Comparison of ENCODE assay signal across 8 mouse cellular contexts in genomic region chr2:65413746-65414145, GRCm38 (mm10). TPM values are rescaled to one million over a fixed set of nuclear protein-coding genes. Genes with fewer than 3 reads are reported as not detected.
A peak's percentile ranks its signal among the peaks of the same experiment; 100 is the strongest.
DNase-seq lines count a peak whose midpoint lies in the region; ATAC-seq and TF ChIP-seq lines count a peak whose summit lies in the region.

No protein-coding gene starts in this region.

- in situ Hi-C loops in ES-E14 (cut with MboI; ENCODE audit: low sequenced_read_pairs in 2 of 2, unreplicated experiment in 2 of 2): loop anchor here (5.0 to 25.0 kb wide), 3 partner anchors 149 to 624 kb away; partner anchors contain the start of gene Scn3a (in 1 of the 2)

- peaks cover 2% of the 10 kb centered on the region; the same call in 1 of the 2 replicates for H3K36me3 ChIP-seq in ES-E14 (ENCODE audit: control insufficient read depth, insufficient read depth, low read length, poor library complexity, severe bottlenecking)
- H3K36me3 ChIP-seq in embryonic facial prominence, embryonic 10.5 days (replicated peaks): no peaks in the 10 kb centered on the region
- H3K36me3 ChIP-seq in hindbrain, embryonic 11.5 days (ENCODE audit: control insufficient read depth, insufficient read depth, low read length): no peaks in the 10 kb centered on the region
- H3K36me3 ChIP-seq in limb, embryonic 13.5 days: no peaks in the 10 kb centered on the region
- H3K36me3 ChIP-seq in midbrain, postnatal 0 days (ENCODE audit: insufficient read depth, low read length): no peaks in the 10 kb centered on the region

- WGBS in embryonic facial prominence, embryonic 10.5 days: 1% methylated on average over 3 of the region's 3 CpGs
- WGBS in hindbrain, embryonic 11.5 days: under 1% methylated on average over 3 of the region's 3 CpGs
- 0% methylated on average over 3 of the region's 3 CpGs for WGBS in limb, embryonic 13.5 days
- WGBS in midbrain, postnatal 0 days: 0% methylated on average over 3 of the region's 3 CpGs

- H3K4me2 ChIP-seq in hindbrain, embryonic 11.5 days (replicated peaks; ENCODE audit: low read depth, low read length): peak overlapping the region; percentile 21; the same call in 1 of the 2 replicates
- H3K4me2 ChIP-seq in limb, embryonic 13.5 days (replicated peaks): peak overlapping the region; percentile 65
- peak overlapping the region; percentile 47 for H3K4me2 ChIP-seq in midbrain, postnatal 0 days (ENCODE audit: low read depth, low read length, poor library complexity, severe bottlenecking)

- peak overlapping the region; percentile 37; the same call in 1 of the 2 replicates for H3K27ac ChIP-seq in ES-E14 (ENCODE audit: insufficient read depth, low read depth, low read length, poor library complexity, severe bottlenecking)
- peak overlapping the region; percentile 86 for H3K27ac ChIP-seq in embryonic facial prominence, embryonic 10.5 days (replicated peaks)
- peak overlapping the region; percentile 83 for H3K27ac ChIP-seq in hindbrain, embryonic 11.5 days (ENCODE audit: low read depth, low read length)
- no peak overlapping the region for H3K27ac ChIP-seq in limb, embryonic 13.5 days
- peak overlapping the region; percentile 87 for H3K27ac ChIP-seq in midbrain, postnatal 0 days (ENCODE audit: low read depth, low read length)

- TF ChIP-seq CTCF in midbrain, postnatal 0 days (IDR thresholded peaks at IDR 0.05): peak; percentile 82

- H3K9ac ChIP-seq in ES-E14 (ENCODE audit: insufficient read depth, low read depth, low read length, poor library complexity, severe bottlenecking): no peak overlapping the region; the same call in 1 of the 2 replicates
- peak overlapping the region; percentile 44; the same call in 1 of the 2 replicates for H3K9ac ChIP-seq in hindbrain, embryonic 11.5 days (ENCODE audit: low read depth, low read length)
- peak overlapping the region; percentile 58; the same call in 1 of the 2 replicates for H3K9ac ChIP-seq in limb, embryonic 13.5 days
- H3K9ac ChIP-seq in midbrain, postnatal 0 days (replicated peaks; ENCODE audit: low read length, poor library complexity, severe bottlenecking): peak overlapping the region; percentile 36; the same call in 1 of the 2 replicates

- peak; percentile 20 for DNase-seq in gastrocnemius, adult 18-20 months (ENCODE audit: low spot score)
- no peak for DNase-seq in gastrocnemius, adult 8-10 months (ENCODE audit: low spot score in 2 of 2)
- DNase-seq in ES-E14 (ENCODE audit: low read depth, low spot score): peak; percentile 61
- DNase-seq in embryonic facial prominence, embryonic 10.5 days (ENCODE audit: low spot score): peak; percentile 21
- DNase-seq in hindbrain, embryonic 11.5 days (ENCODE audit: low spot score): peak; percentile 71
- DNase-seq in midbrain, postnatal 0 days (ENCODE audit: low spot score): peak; percentile 84
- DNase-seq in urinary bladder, adult 18-20 months (ENCODE audit: low spot score in 2 of 2): no peak

- peak overlapping the region in 1 of 2 experiments; percentile 43; a peak in 1 of 4 replicates for H3K4me3 ChIP-seq in ES-E14 (ENCODE audit: insufficient read depth in 1 of 2, low read depth in 1 of 2, low read length in 2 of 2, poor library complexity in 1 of 2, severe bottlenecking in 1 of 2)
- H3K4me3 ChIP-seq in embryonic facial prominence, embryonic 10.5 days: peak overlapping the region; percentile 51
- peak overlapping the region; percentile 24 for H3K4me3 ChIP-seq in hindbrain, embryonic 11.5 days (ENCODE audit: low read depth, low read length)
- peak overlapping the region; percentile 36 for H3K4me3 ChIP-seq in limb, embryonic 13.5 days
- peak overlapping the region; percentile 21 for H3K4me3 ChIP-seq in midbrain, postnatal 0 days (ENCODE audit: low read depth, low read length)

- peaks cover 2 to 3% of the 10 kb centered on the region in 2 experiments; a peak in 3 of 4 replicates for H3K4me1 ChIP-seq in ES-E14 (ENCODE audit: control insufficient read depth in 2 of 2, insufficient read depth in 2 of 2, low read length in 2 of 2, poor library complexity in 1 of 2)
- H3K4me1 ChIP-seq in embryonic facial prominence, embryonic 10.5 days: peaks cover 13% of the 10 kb centered on the region
- no peaks in the 10 kb centered on the region for H3K4me1 ChIP-seq in hindbrain, embryonic 11.5 days (replicated peaks; ENCODE audit: control insufficient read depth, insufficient read depth, low read length)
- peaks cover 9% of the 10 kb centered on the region for H3K4me1 ChIP-seq in limb, embryonic 13.5 days
- peaks cover 3% of the 10 kb centered on the region; the same call in 1 of the 2 replicates for H3K4me1 ChIP-seq in midbrain, postnatal 0 days (ENCODE audit: insufficient read depth, low read length)

- H3K9me3 ChIP-seq in ES-E14 (ENCODE audit: control insufficient read depth, insufficient read depth, low read depth, low read length): no peaks in the 10 kb centered on the region
- H3K9me3 ChIP-seq in embryonic facial prominence, embryonic 10.5 days: no peaks in the 10 kb centered on the region
- no peaks in the 10 kb centered on the region for H3K9me3 ChIP-seq in hindbrain, embryonic 11.5 days (ENCODE audit: control insufficient read depth, low read length)
- peaks cover 9% of the 10 kb centered on the region; the same call in 1 of the 2 replicates for H3K9me3 ChIP-seq in limb, embryonic 13.5 days
- H3K9me3 ChIP-seq in midbrain, postnatal 0 days (ENCODE audit: low read length): no peaks in the 10 kb centered on the region

- no peaks in the 10 kb centered on the region for H3K27me3 ChIP-seq in embryonic facial prominence, embryonic 10.5 days (replicated peaks; ENCODE audit: low read depth, poor library complexity, severe bottlenecking)
- no peaks in the 10 kb centered on the region for H3K27me3 ChIP-seq in hindbrain, embryonic 11.5 days (ENCODE audit: control insufficient read depth, insufficient read depth, low read length)
- no peaks in the 10 kb centered on the region for H3K27me3 ChIP-seq in limb, embryonic 13.5 days
- no peaks in the 10 kb centered on the region for H3K27me3 ChIP-seq in midbrain, postnatal 0 days (ENCODE audit: insufficient read depth, low read length)

- ATAC-seq in hindbrain, embryonic 11.5 days (ENCODE audit: low FRiP score): peak; percentile 68
- ATAC-seq in limb, embryonic 13.5 days (ENCODE audit: low FRiP score, low read depth): peak; percentile 42; the same call in 1 of the 2 replicates
- peak; percentile 42 for ATAC-seq in midbrain, postnatal 0 days (ENCODE audit: low FRiP score)

TF ChIP-seq in ES-E14, 5 proteins besides CTCF, POLR2A, EP300 and RAD21:
- TF ChIP-seq HCFC1 (IDR thresholded peaks at IDR 0.05; ENCODE audit: borderline replicate concordance, insufficient read depth, low read length) (no peak), ZNF384 (IDR thresholded peaks at IDR 0.05; ENCODE audit: low read depth, low read length) (0 out of 2 replicates have a peak, but pooled peaks have one; percentile 52), ZC3H11A (IDR thresholded peaks at IDR 0.05; ENCODE audit: borderline replicate concordance, low read depth, low read length) (peak; percentile 69)

RNA-seq across cellular contexts. Expression of gene Slc38a11, which starts 49.9 kb away (rescaled TPM):
- under 1 TPM; 0.71 to 0.78 TPM for total RNA-seq in gastrocnemius, adult 18-20 months (2021)
- total RNA-seq in gastrocnemius, adult 8-10 months (2022): under 1 TPM; 0.48 to 0.94 (median 0.58) TPM
- 0.13 and 0.26 TPM in 2 replicates for total RNA-seq in ES-E14 (2012; rRNA removed)
- 0.29 and 0.42 TPM in 2 replicates for polyA plus RNA-seq in embryonic facial prominence, embryonic 10.5 days (2016; fragmentation: Nextera tagmentation; extraction: Ambion mirVana)
- 0.22 and 0.73 TPM in 2 replicates for polyA plus RNA-seq in hindbrain, embryonic 11.5 days (2014; fragmentation: Nextera tagmentation; extraction: Ambion mirVana)
- polyA plus RNA-seq in limb, embryonic 13.5 days (2015; fragmentation: Nextera tagmentation; extraction: Ambion mirVana): 0.45 and 0.75 TPM in 2 replicates
- 3.3 and 4.0 TPM in 2 replicates for total RNA-seq in midbrain, postnatal 0 days (2014; rRNA removed)
- polyA plus RNA-seq in midbrain, postnatal 0 days (2015; fragmentation: Nextera tagmentation; extraction: Ambion mirVana): 1.0 and 1.3 TPM in 2 replicates

Comparison
In these comparisons a context has a peak if more than half of its experiments do, and no peak if none do; other contexts are left out.
1. DNase-seq: peak in gastrocnemius, adult 18-20 months (single experiment), ES-E14 (single experiment), embryonic facial prominence, embryonic 10.5 days (single experiment), hindbrain, embryonic 11.5 days (single experiment) and midbrain, postnatal 0 days (single experiment); none in gastrocnemius, adult 8-10 months (0 of 2) and urinary bladder, adult 18-20 months (0 of 2).
2. Peak in every context shown above with its lines, with median percentiles within 50 percentile points of each other: ATAC-seq and H3K4me2 ChIP-seq.